25 mouse cellular contexts compared by ENCODE assay signal in genomic region chr10:75015465-75015864, GRCm38 (mm10). TPM values are rescaled to one million over a fixed set of nuclear protein-coding genes. Genes with fewer than 3 reads are reported as not detected.
"Had no signal": no experiment of that assay in that cellular context is flagged by ENCODE, and none has a peak within 500 bp of the region (broad histone marks: within the 10 kb centered on the region; RNA-seq: fewer than 3 reads in every experiment).

No protein-coding gene starts in this region.

- H3K4me2 ChIP-seq: limb, embryonic 13.5 days; liver, embryonic 12.5 days; liver, embryonic 15.5 days; neural tube, embryonic 12.5 days; neural tube, embryonic 15.5 days had no signal

- H3K4me1 ChIP-seq: liver, embryonic 12.5 days; liver, embryonic 15.5 days; neural tube, embryonic 12.5 days had no signal

- H3K27me3 ChIP-seq: limb, embryonic 13.5 days; liver, embryonic 12.5 days; liver, embryonic 15.5 days; neural tube, embryonic 12.5 days; neural tube, embryonic 15.5 days had no signal

- H3K4me3 ChIP-seq: limb, embryonic 10.5 days; limb, embryonic 13.5 days; liver, embryonic 12.5 days; liver, embryonic 15.5 days; neural tube, embryonic 12.5 days; neural tube, embryonic 15.5 days had no signal

- ATAC-seq: inflammation-experienced regulatory T-cells, adult 6 months; intestine, embryonic 16.5 days; liver, embryonic 12.5 days; lung, postnatal 0 days had no signal

- H3K36me3 ChIP-seq: limb, embryonic 10.5 days; limb, embryonic 13.5 days; liver, embryonic 12.5 days; liver, embryonic 15.5 days had no signal

- DNase-seq: kidney, adult 18-20 months; kidney, postnatal 10 days; kidney, postnatal 4 days; layer of hippocampus, adult 9-11 months; liver; lung, adult 2 months; right cerebral cortex, adult 18-20 months; right cerebral cortex, postnatal 14 days; right cerebral cortex, postnatal 4 days; thymus, adult 2 months; thymus, postnatal 14 days; thymus, postnatal 4 days had no signal

- H3K9me3 ChIP-seq: limb, embryonic 10.5 days; limb, embryonic 13.5 days; liver, embryonic 12.5 days; liver, embryonic 15.5 days; neural tube, embryonic 12.5 days; neural tube, embryonic 15.5 days had no signal

- H3K9ac ChIP-seq: limb, embryonic 13.5 days; liver, embryonic 12.5 days; liver, embryonic 15.5 days; neural tube, embryonic 12.5 days; neural tube, embryonic 15.5 days had no signal

- H3K27ac ChIP-seq: limb, embryonic 10.5 days; limb, embryonic 13.5 days; liver, embryonic 12.5 days; liver, embryonic 15.5 days; macrophage; neural tube, embryonic 12.5 days; neural tube, embryonic 15.5 days; stomach, postnatal 0 days had no signal

RNA-seq across cellular contexts. Expression of gene Rsph14, which starts 16.9 kb away (rescaled TPM):
- total RNA-seq: megakaryocyte, adult 5-6 weeks had no signal
- polyA plus RNA-seq: inflammation-experienced regulatory T-cells, adult 6 months; intestine, embryonic 16.5 days; limb, embryonic 10.5 days; limb, embryonic 13.5 days; liver, embryonic 15.5 days; macrophage; neural tube, embryonic 12.5 days; stomach, embryonic 14.5 days; stomach, postnatal 0 days; thymus, adult 2 months had no signal

RNA-seq across cellular contexts. Expression of gene Gnaz, which starts 48.5 kb away (rescaled TPM):
- polyA plus RNA-seq: inflammation-experienced regulatory T-cells, adult 6 months had no signal
